Mouse (Mus musculus) testis, adult 2 months (tissue): ENCODE data around the gene Slc10a6.

Experiments used
- CTCF ChIP-seq: fragments of 200-500 bp; IDR thresholded peaks from 2 replicates; pipeline ENCODE4 v1.5.1; 2012; ENCODE audit warnings: low read depth, mild to moderate bottlenecking, inconsistent platforms, low read length, moderate library complexity; ENCODE audit not compliant: control insufficient read depth, insufficient read depth, insufficient replicate concordance
- POLR2A ChIP-seq: fragments of 200-500 bp; IDR thresholded peaks from 2 replicates; pipeline ENCODE4 v1.6.1; 2012; ENCODE audit warnings: low read depth, mild to moderate bottlenecking, inconsistent platforms, low read length, moderate library complexity; ENCODE audit not compliant: control insufficient read depth

GRCm38 (mm10) chr5:103598881-103599280 lies 30.3 kb downstream of the Slc10a6 start:
- TF ChIP-seq CTCF (no peak), POLR2A (no peak)
